Mouse (Mus musculus) lung, postnatal 36 days (tissue): ENCODE data around the gene Gm49373.
A peak's percentile ranks its signal among the peaks of the same experiment; 100 is the strongest.

Experiments
- DNase-seq: peaks from one replicate; pipeline ENCODE4 v3.0.0; 2022; ENCODE audit warnings: mixed read lengths

Gm49373 gene

GRCm38 (mm10) chr9:21027774-21028290 lies 45.1 kb downstream of the Gm49373 start:
- DNase-seq: no peak

- DNase-seq: no peak
Measured at GRCm38 (mm10) chr9:21026849-21027248, 46.0 kb downstream of the Gm49373 start.

GRCm38 (mm10) chr9:21025258-21025810 lies 47.6 kb downstream of the Gm49373 start:
- peak; percentile 78 for DNase-seq

GRCm38 (mm10) chr9:21022726-21023125 lies 50.2 kb downstream of the Gm49373 start:
- no peak for DNase-seq

GRCm38 (mm10) chr9:21022288-21022687 lies 50.6 kb downstream of the Gm49373 start:
- DNase-seq: peak; percentile 64

GRCm38 (mm10) chr9:21021363-21021762 lies 51.5 kb downstream of the Gm49373 start:
- no peak for DNase-seq

- DNase-seq: no peak
Measured at GRCm38 (mm10) chr9:21018600-21018999, 54.3 kb downstream of the Gm49373 start.

- no peak for DNase-seq
Measured at GRCm38 (mm10) chr9:21017177-21017575, 55.7 kb downstream of the Gm49373 start.

- DNase-seq: no peak
Measured at GRCm38 (mm10) chr9:21016331-21017176, 56.3 kb downstream of the Gm49373 start.

GRCm38 (mm10) chr9:21015571-21016130 lies 57.2 kb downstream of the Gm49373 start, which contains the start of gene Icam1:
Icam1 (plus strand) TSS chr9:21015985.
- peak; percentile 90 for DNase-seq

GRCm38 (mm10) chr9:21014691-21015570 lies 58.0 kb downstream of the Gm49373 start:
- DNase-seq: peak; percentile 86
